Mouse (Mus musculus): ENCODE results near the gene Olfr64.

GRCm38 (mm10) chr7:103859076-103859475, 35.2 kb downstream of the Olfr64 start:
- TF ChIP-seq POLR2A (IDR thresholded peaks at IDR 0.05; ENCODE audit: control insufficient read depth, extremely low read depth, insufficient read depth, low read length, poor library complexity) = no peak
- TF ChIP-seq CTCF (IDR thresholded peaks at IDR 0.05; ENCODE audit: borderline replicate concordance, control insufficient read depth, extremely low read depth, insufficient read depth, low read length, poor library complexity) = no peak

All from thymus, adult 2 months (tissue).